Mouse (Mus musculus) ES-CJ7 (cell line): ENCODE results near the gene Nxpe5.

Source experiments
- DNase-seq: peaks from one replicate; pipeline ENCODE4 v3.0.0; 2011; ENCODE audit warnings: low read depth, low spot score

Nxpe5 gene

DNA sequence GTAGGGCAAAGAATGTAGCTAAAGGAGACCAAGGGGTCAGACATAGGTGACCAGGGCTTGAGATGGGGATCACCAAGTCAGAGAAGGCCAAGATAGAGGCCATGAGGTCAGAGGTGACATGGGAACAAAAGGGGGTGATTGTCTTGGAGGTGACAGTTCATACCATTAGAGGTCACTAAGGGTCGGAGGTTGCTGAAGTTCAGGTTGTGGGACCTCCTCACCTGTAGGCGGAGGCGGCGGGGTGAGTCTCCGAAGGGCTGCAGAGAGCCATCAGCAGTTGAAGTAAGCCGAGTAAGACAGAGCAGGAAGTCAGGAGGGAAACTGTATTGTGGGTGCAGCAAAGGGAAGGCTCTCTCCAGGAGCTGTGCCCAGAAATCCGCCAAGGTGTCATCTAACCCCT is 52.3 kb downstream of the Nxpe5 start:
- no peak for DNase-seq

DNA sequence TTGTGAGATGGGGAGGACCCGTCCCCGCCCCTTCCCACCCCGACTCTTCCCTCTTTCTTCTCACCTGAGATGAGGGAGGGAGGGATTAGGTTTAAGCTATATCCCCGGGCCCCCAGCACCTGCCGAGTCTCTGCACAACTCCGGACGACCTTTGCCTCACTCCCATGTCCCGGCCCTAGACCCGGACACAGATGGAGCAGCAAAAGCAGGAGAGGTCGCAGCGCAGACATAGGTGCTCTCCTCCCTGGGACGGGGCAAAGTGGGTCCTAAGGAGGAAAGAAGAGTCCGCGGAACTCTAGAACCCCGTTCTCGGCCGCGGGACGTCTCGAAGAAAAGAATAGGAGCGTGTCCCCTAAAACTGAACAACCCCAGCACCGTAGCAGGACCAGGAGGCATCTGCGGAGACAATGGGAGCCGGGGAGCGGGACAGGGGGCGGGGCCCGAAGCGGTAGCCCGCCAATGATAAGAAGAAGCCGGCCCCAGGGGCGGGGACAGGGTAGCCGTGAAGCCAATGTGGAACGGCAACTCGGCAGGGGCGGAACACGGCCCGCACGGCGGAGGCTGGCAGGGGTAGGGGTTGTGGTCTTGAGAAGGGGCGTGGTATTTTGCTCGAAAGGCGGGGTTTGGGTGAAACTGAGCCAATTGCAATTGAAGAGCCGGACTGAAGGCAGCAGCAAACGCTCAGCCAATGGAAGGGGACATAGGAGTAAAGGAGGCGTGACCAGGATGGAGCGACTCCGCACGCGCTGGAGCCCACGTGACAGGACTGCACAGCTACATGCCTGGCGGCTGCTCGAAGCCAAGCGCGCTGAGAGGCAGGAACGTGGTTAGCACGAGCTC is 54.1 kb downstream of the Nxpe5 start, which contains the start of the genes Gm43720, Gpc2 and Stag3:
Gene Gm43720, minus strand, starts transcription at position 374 of the 840 bp plus-strand sequence.
Gene Gpc2, minus strand, starts transcription at position 421 of the 840 bp plus-strand sequence.
Gene Stag3, plus strand, starts transcription at position 656 of the 840 bp plus-strand sequence.
- peak; percentile 100 for DNase-seq

DNA sequence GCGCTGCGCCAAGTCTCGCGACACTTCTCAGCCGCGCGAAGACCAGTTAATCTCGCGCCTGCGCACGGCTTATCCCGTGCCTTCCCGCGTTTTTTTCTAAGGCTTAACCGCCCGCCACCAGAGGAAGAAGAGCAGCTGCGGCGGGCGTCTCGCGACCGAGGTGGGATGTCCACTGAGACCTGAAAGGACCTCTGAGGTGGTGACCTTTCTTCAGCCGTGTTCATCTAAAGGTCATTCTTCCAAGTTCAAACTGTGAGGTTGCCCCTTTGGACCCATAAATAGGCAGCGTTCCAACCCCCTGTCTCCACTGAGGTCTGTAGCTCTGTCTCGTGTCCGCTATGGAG is 54.7 kb downstream of the Nxpe5 start:
- no peak for DNase-seq

DNA sequence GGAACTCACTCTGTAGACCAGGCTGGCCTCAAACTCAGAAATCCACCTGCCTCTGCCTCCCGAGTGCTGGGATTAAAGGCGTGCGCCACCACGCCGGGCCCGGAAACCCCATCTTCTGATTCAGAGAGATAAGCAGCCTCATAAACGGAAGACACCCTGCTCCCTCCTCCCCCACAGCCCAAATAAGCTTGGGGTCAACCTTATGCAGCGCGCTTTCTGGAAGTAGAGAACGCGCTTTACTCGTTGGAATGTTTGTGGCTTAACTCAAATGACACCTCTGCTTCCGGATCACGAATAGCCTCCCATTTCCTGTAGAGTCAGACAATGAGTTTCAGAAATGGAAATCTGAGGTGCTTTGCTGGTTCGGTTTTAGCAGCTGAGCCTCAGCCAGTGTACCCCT is 55.1 kb downstream of the Nxpe5 start:
- DNase-seq: peak; percentile 22

DNA sequence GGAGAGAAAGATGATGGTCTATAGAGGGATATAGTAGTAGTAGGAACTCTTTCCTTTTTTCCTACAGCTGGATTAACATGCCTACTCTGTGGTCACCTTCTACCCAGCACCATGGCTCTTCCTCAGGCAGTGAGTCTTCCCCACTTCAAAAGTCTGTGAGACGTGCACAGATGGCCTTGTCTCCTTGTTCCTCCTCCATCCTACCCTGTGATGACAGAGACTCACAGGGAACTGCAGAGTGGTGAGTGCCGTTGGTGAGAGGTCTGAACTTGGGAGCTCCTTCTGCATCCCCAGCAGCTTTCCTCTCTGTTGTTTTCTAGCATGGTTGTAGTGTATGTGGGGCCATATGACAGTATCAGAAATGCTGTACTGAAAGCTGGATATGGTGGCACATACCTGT is 56.1 kb downstream of the Nxpe5 start:
- DNase-seq: no peak

DNA sequence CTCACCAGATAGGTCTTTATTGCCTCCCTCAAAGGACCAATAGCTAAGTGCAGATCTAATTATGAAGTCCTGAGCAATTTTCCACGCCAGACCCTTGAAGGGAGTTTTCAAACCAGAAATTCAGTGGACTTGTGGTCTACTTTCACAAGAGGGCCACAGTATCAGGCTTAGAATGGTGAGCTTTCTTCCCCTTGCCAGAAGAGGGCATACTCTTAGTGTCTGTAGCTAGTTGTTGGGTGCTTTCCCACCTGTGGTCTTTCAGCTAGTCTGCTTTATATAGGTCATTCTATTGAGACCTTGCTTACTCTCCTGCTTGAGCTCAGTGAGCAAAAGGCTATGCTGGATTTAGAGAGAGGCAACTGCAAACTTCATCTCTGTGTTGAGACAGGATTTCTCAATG is 57.8 kb downstream of the Nxpe5 start:
- peak; percentile 60 for DNase-seq

DNA sequence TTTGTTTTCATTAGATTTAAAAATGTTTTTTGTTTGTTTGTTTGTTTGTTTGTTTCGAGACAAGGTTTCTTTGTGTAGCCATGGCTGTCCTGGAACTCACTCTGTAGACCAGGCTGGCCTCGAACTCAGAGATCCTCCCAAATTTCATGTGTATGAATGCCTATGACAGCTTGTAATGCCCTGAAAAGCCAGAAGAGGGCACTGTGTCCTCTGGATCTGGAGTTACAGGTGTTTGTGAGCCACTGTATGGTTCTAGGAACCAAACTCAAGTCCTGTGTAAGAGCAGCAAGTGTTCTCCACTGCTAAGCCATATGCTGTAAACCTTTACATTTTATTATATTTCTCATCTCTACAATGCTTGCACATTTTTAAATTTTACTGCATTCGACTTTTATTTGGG is 62.2 kb downstream of the Nxpe5 start:
- peak; percentile 77 for DNase-seq

DNA sequence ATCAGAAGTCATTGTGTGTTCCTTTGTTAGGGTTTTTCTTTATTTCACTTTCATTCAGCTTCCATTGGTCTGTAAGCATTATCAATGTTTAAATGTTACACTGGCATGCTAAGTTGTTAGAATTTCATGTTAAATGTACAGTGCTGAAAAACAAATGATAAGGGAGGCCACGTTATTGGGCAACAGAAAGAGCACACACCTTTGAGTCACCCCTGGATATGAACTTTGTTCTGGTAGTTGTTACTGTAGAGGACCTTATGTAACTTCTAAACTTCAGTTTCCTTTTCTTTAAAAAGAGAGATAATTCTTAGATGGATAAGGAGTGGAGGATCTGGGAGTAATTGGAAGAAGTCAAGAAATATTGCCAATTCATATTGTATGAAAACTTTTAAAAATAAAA is 65.9 kb downstream of the Nxpe5 start:
- no peak for DNase-seq

DNA sequence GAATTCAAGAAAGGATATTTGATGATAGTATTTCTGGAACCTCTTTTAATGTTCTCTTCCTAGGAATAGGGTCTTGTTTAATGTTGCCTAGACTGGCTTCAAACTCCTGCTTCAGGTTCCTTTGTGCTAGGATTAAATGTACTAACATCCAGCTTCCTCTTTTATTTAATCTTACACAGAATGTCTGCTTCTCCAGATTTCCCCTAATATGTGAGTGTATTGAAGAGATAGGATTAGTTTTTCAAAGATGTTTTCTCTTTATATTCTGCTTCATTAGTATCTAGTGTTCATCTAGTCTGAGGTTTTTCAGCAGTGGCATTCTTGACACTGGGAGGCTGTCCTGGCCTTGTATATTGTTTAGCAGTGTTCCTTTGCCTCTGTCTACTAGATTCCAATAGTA is 68.5 kb downstream of the Nxpe5 start:
- DNase-seq: no peak

DNA sequence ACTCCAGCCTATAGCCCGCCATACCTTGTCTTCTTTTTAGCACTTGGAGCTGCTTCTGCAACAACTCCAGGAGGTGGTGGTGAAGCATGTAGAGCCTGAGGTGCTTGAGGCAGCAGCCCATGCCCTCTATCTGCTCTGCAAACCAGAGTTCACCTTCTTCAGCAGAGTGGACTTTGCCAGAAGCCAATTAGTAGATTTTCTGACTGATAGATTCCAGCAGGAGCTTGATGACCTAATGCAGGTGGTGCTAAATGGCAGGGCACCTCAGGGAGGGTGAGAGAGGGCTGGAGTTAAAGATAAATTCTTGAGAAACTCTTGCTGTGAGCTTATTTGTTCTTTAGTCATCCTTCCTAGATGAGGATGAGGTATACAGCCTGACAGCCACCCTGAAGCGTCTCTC is 73.9 kb downstream of the Nxpe5 start:
- no peak for DNase-seq
